In genomic region chr9:117250036-117250830, GRCm38 (mm10) we compare ENCODE assay signal across 8 mouse cellular contexts.
DNase-seq lines count a peak whose midpoint lies in the region; ATAC-seq and TF ChIP-seq lines count a peak whose summit lies in the region.

No protein-coding gene starts in this region.

- no peak for TF ChIP-seq POLR2A in thymus, adult 2 months (IDR thresholded peaks at IDR 0.05; ENCODE audit: control insufficient read depth, extremely low read depth, insufficient read depth, low read length, poor library complexity)

- no peak for ATAC-seq in neural tube, embryonic 15.5 days (ENCODE audit: low FRiP score)

- DNase-seq in left cerebral cortex, adult 2 months (ENCODE audit: extremely low spot score in 1 of 2, low spot score in 2 of 2): no peak
- no peak for DNase-seq in left cerebral cortex, postnatal 25 days (ENCODE audit: low spot score in 2 of 2)
- no peak for DNase-seq in forebrain, embryonic 10.5 days (ENCODE audit: extremely low spot score, low spot score)
- peak; percentile 54 for DNase-seq in limb, embryonic 10.5 days (ENCODE audit: low spot score)
- DNase-seq in thymus, postnatal 0 days (ENCODE audit: low spot score): no peak
- no peak for DNase-seq in thymus, adult 2 months
- DNase-seq in left cerebral cortex, adult 11 months (ENCODE audit: low spot score): no peak

- peaks cover 45% of the 10 kb centered on the region for H3K27me3 ChIP-seq in forebrain, embryonic 10.5 days (ENCODE audit: poor library complexity, severe bottlenecking)
- no peaks in the 10 kb centered on the region for H3K27me3 ChIP-seq in limb, embryonic 10.5 days (ENCODE audit: low read depth, poor library complexity, severe bottlenecking)
- no peaks in the 10 kb centered on the region for H3K27me3 ChIP-seq in neural tube, embryonic 15.5 days (replicated peaks)
- no peaks in the 10 kb centered on the region; the same call in 1 of the 2 replicates for H3K27me3 ChIP-seq in thymus, adult 2 months (ENCODE audit: control insufficient read depth, insufficient read depth, low read length)

- H3K9ac ChIP-seq in neural tube, embryonic 15.5 days (replicated peaks): peak overlapping the region; percentile 77

- no peak overlapping the region for H3K27ac ChIP-seq in left cerebral cortex, adult 2 months
- peak overlapping the region; percentile 83 for H3K27ac ChIP-seq in forebrain, embryonic 10.5 days
- H3K27ac ChIP-seq in limb, embryonic 10.5 days: peak overlapping the region; percentile 91
- peak overlapping the region; percentile 90 for H3K27ac ChIP-seq in neural tube, embryonic 15.5 days (replicated peaks)
- H3K27ac ChIP-seq in thymus, adult 2 months (ENCODE audit: control insufficient read depth, insufficient read depth, low read length): no peak overlapping the region

- peak overlapping the region; percentile 40; the same call in 1 of the 2 replicates for H3K4me3 ChIP-seq in left cerebral cortex, adult 2 months
- H3K4me3 ChIP-seq in forebrain, embryonic 10.5 days: peak overlapping the region; percentile 58
- H3K4me3 ChIP-seq in limb, embryonic 10.5 days: peak overlapping the region; percentile 65
- H3K4me3 ChIP-seq in neural tube, embryonic 15.5 days (replicated peaks): peak overlapping the region; percentile 66
- H3K4me3 ChIP-seq in thymus, adult 2 months (ENCODE audit: control insufficient read depth, insufficient read depth, low read length): no peak overlapping the region

- WGBS in forebrain, embryonic 10.5 days: 43% methylated on average over 13 of the region's 13 CpGs
- WGBS in limb, embryonic 10.5 days: 29% methylated on average over 13 of the region's 13 CpGs
- 23% methylated on average over 13 of the region's 13 CpGs for WGBS in neural tube, embryonic 15.5 days
- WGBS in thymus, adult 2 months: 82% methylated on average over 13 of the region's 13 CpGs

- no peaks in the 10 kb centered on the region for H3K36me3 ChIP-seq in forebrain, embryonic 10.5 days (replicated peaks)
- no peaks in the 10 kb centered on the region for H3K36me3 ChIP-seq in limb, embryonic 10.5 days
- H3K36me3 ChIP-seq in neural tube, embryonic 15.5 days: no peaks in the 10 kb centered on the region
- H3K36me3 ChIP-seq in thymus, adult 2 months (ENCODE audit: control insufficient read depth, insufficient read depth, low read length): no peaks in the 10 kb centered on the region

- no peaks in the 10 kb centered on the region for H3K9me3 ChIP-seq in forebrain, embryonic 10.5 days
- H3K9me3 ChIP-seq in limb, embryonic 10.5 days (replicated peaks): no peaks in the 10 kb centered on the region
- no peaks in the 10 kb centered on the region for H3K9me3 ChIP-seq in neural tube, embryonic 15.5 days (replicated peaks)

- TF ChIP-seq CTCF in left cerebral cortex, adult 2 months (IDR thresholded peaks at IDR 0.05): no peak
- no peak for TF ChIP-seq CTCF in thymus, adult 2 months (IDR thresholded peaks at IDR 0.05; ENCODE audit: borderline replicate concordance, control insufficient read depth, extremely low read depth, insufficient read depth, low read length, poor library complexity)

- peak overlapping the region; percentile 77 for H3K4me2 ChIP-seq in neural tube, embryonic 15.5 days

- intact Hi-C loops in left cerebral cortex, adult 2 months (cut with DNase I): loop anchor here (10.0 kb wide), 2 partner anchors 445 to 1215 kb away; no protein-coding TSS in a partner anchor
- intact Hi-C loops in left cerebral cortex, postnatal 25 days (cut with DNase I): loop anchor here (5.0 kb wide), 1 partner anchor 1227 kb away; the partner anchor contains the start of gene Eomes

- H3K4me1 ChIP-seq in forebrain, embryonic 10.5 days: peaks cover 46% of the 10 kb centered on the region
- peaks cover 68% of the 10 kb centered on the region for H3K4me1 ChIP-seq in limb, embryonic 10.5 days
- peaks cover 61% of the 10 kb centered on the region for H3K4me1 ChIP-seq in neural tube, embryonic 15.5 days
- no peaks in the 10 kb centered on the region for H3K4me1 ChIP-seq in thymus, adult 2 months (replicated peaks; ENCODE audit: control insufficient read depth, insufficient read depth, low read length)

Comparison
In these comparisons a context has a peak if more than half of its experiments do, and no peak if none do; other contexts are left out.
1. H3K27ac ChIP-seq: peak in forebrain, embryonic 10.5 days (single experiment), limb, embryonic 10.5 days (single experiment) and neural tube, embryonic 15.5 days (single experiment); none in left cerebral cortex, adult 2 months (single experiment) and thymus, adult 2 months (single experiment).